Mouse (Mus musculus): ENCODE measurements around the gene Mov10l1. TPM values are rescaled to one million over a fixed set of nuclear protein-coding genes. Genes with fewer than 3 reads are reported as not detected.

Gene Mov10l1
- polyA plus RNA-seq, 1 experiment = 0.02 TPM

GRCm38 (mm10) chr15:89067609-89068008, 84.9 kb downstream of the Mov10l1 start:
- TF ChIP-seq CTCF (IDR thresholded peaks at IDR 0.05; ENCODE audit: borderline replicate concordance, insufficient read depth, low read depth, low read length) (no peak), POLR2A (IDR thresholded peaks at IDR 0.05; ENCODE audit: borderline replicate concordance, insufficient read depth, low read length) (no peak)
- peak; percentile 28 to 36 for DNase-seq
- 70% methylated on average over 35 of the region's 35 CpGs for WGBS
- no peak overlapping the region for H3K27ac ChIP-seq (ENCODE audit: insufficient read depth, low read length)
- H3K4me1 ChIP-seq (ENCODE audit: control insufficient read depth, insufficient read depth, low read length) = peaks cover 51% of the 10 kb centered on the region
- H3K27me3 ChIP-seq (ENCODE audit: control insufficient read depth, insufficient read depth, low read length) = no peaks in the 10 kb centered on the region
- H3K4me3 ChIP-seq (replicated peaks; ENCODE audit: insufficient read depth, low read depth, low read length) = no peak overlapping the region

GRCm38 (mm10) chr15:89068226-89068625, 85.5 kb downstream of the Mov10l1 start:
- no peak for DNase-seq
- TF ChIP-seq POLR2A (IDR thresholded peaks at IDR 0.05; ENCODE audit: borderline replicate concordance, insufficient read depth, low read length) = no peak
- no peak for TF ChIP-seq CTCF (IDR thresholded peaks at IDR 0.05; ENCODE audit: borderline replicate concordance, insufficient read depth, low read depth, low read length)
- 56% methylated on average over 26 of the region's 26 CpGs for WGBS

GRCm38 (mm10) chr15:89069336-89069840, 86.7 kb downstream of the Mov10l1 start:
- H3K4me1 ChIP-seq (ENCODE audit: control insufficient read depth, insufficient read depth, low read length) = peaks cover 48% of the 10 kb centered on the region
- TF ChIP-seq POLR2A (IDR thresholded peaks at IDR 0.05; ENCODE audit: borderline replicate concordance, insufficient read depth, low read length) (no peak), CTCF (IDR thresholded peaks at IDR 0.05; ENCODE audit: borderline replicate concordance, insufficient read depth, low read depth, low read length) (no peak)
- 79% methylated on average over 19 of the region's 19 CpGs for WGBS
- no peaks in the 10 kb centered on the region for H3K27me3 ChIP-seq (ENCODE audit: control insufficient read depth, insufficient read depth, low read length)
- DNase-seq = peak in 1 of 2 experiments; percentile 18
- no peak overlapping the region for H3K27ac ChIP-seq (ENCODE audit: insufficient read depth, low read length)
- H3K4me3 ChIP-seq (replicated peaks; ENCODE audit: insufficient read depth, low read depth, low read length) = no peak overlapping the region

More at GRCm38 (mm10) chr15:89068226-89068625, 85.5 kb downstream of the Mov10l1 start:
- Histone ChIP-seq H3K4me1 (ENCODE audit: control insufficient read depth, insufficient read depth, low read length) (peaks cover 50% of the 10 kb centered on the region), H3K4me3 (replicated peaks; ENCODE audit: insufficient read depth, low read depth, low read length) (no peak overlapping the region), H3K27ac (ENCODE audit: insufficient read depth, low read length) (no peak overlapping the region), H3K27me3 (ENCODE audit: control insufficient read depth, insufficient read depth, low read length) (no peaks in the 10 kb centered on the region)

GRCm38 (mm10) chr15:89070606-89071005, 87.9 kb downstream of the Mov10l1 start:
- H3K4me1 ChIP-seq (ENCODE audit: control insufficient read depth, insufficient read depth, low read length) = peaks cover 44% of the 10 kb centered on the region
- TF ChIP-seq CTCF (IDR thresholded peaks at IDR 0.05; ENCODE audit: borderline replicate concordance, insufficient read depth, low read depth, low read length) (no peak), POLR2A (IDR thresholded peaks at IDR 0.05; ENCODE audit: borderline replicate concordance, insufficient read depth, low read length) (no peak)

GRCm38 (mm10) chr15:89073993-89074603, 91.4 kb downstream of the Mov10l1 start:
- H3K27me3 ChIP-seq (ENCODE audit: control insufficient read depth, insufficient read depth, low read length) = no peaks in the 10 kb centered on the region
- TF ChIP-seq POLR2A (IDR thresholded peaks at IDR 0.05; ENCODE audit: borderline replicate concordance, insufficient read depth, low read length) (no peak), CTCF (IDR thresholded peaks at IDR 0.05; ENCODE audit: borderline replicate concordance, insufficient read depth, low read depth, low read length) (no peak)
- H3K4me1 ChIP-seq (ENCODE audit: control insufficient read depth, insufficient read depth, low read length) = peaks cover 30% of the 10 kb centered on the region
- no peak overlapping the region for H3K4me3 ChIP-seq (replicated peaks; ENCODE audit: insufficient read depth, low read depth, low read length)
- DNase-seq = no peak
- H3K27ac ChIP-seq (ENCODE audit: insufficient read depth, low read length) = no peak overlapping the region
- WGBS = 46% methylated on average over 10 of the region's 10 CpGs

More at GRCm38 (mm10) chr15:89070606-89071005, 87.9 kb downstream of the Mov10l1 start:
- Histone ChIP-seq H3K27ac (ENCODE audit: insufficient read depth, low read length) (no peak overlapping the region), H3K4me3 (replicated peaks; ENCODE audit: insufficient read depth, low read depth, low read length) (no peak overlapping the region), H3K27me3 (ENCODE audit: control insufficient read depth, insufficient read depth, low read length) (no peaks in the 10 kb centered on the region)
- DNase-seq = peak; percentile 18 to 21
- 71% methylated on average over 24 of the region's 24 CpGs for WGBS

- WGBS = 18% methylated on average over 11 of the region's 11 CpGs
- H3K27me3 ChIP-seq (ENCODE audit: control insufficient read depth, insufficient read depth, low read length) = no peaks in the 10 kb centered on the region
These were observed 92.1 kb downstream of the Mov10l1 start, which contains the start of gene Trabd for GRCm38 (mm10) chr15:89074613-89075477. Gene Trabd, plus strand, starts transcription at chr15:89075124.

GRCm38 (mm10) chr15:89075478-89076147, 92.9 kb downstream of the Mov10l1 start:
- TF ChIP-seq POLR2A (IDR thresholded peaks at IDR 0.05; ENCODE audit: borderline replicate concordance, insufficient read depth, low read length) = peak; percentile 41; the same call in 1 of the 2 replicates
- TF ChIP-seq CTCF (IDR thresholded peaks at IDR 0.05; ENCODE audit: borderline replicate concordance, insufficient read depth, low read depth, low read length) = peak; percentile 6; the same call in 1 of the 2 replicates
- Histone ChIP-seq H3K27ac (ENCODE audit: insufficient read depth, low read length) (peak overlapping the region; percentile 85), H3K4me1 (ENCODE audit: control insufficient read depth, insufficient read depth, low read length) (peaks cover 35% of the 10 kb centered on the region), H3K4me3 (replicated peaks; ENCODE audit: insufficient read depth, low read depth, low read length) (peak overlapping the region; percentile 80), H3K27me3 (ENCODE audit: control insufficient read depth, insufficient read depth, low read length) (no peaks in the 10 kb centered on the region)
- peak; percentile 88 to 89 for DNase-seq
- 1% methylated on average over 57 of the region's 59 CpGs for WGBS

More at GRCm38 (mm10) chr15:89074613-89075477, 92.1 kb downstream of the Mov10l1 start, which contains the start of gene Trabd:
- Histone ChIP-seq H3K4me3 (replicated peaks; ENCODE audit: insufficient read depth, low read depth, low read length) (peak within 1 kb of the TSS; percentile 80), H3K27ac (ENCODE audit: insufficient read depth, low read length) (peak within 1 kb of the TSS; percentile 85), H3K4me1 (ENCODE audit: control insufficient read depth, insufficient read depth, low read length) (peaks cover 31% of the 10 kb centered on the region)
- no peak for DNase-seq
- TF ChIP-seq POLR2A (IDR thresholded peaks at IDR 0.05; ENCODE audit: borderline replicate concordance, insufficient read depth, low read length) (no peak), CTCF (IDR thresholded peaks at IDR 0.05; ENCODE audit: borderline replicate concordance, insufficient read depth, low read depth, low read length) (no peak)

Data from cerebellum, adult 2 months (tissue).